Mouse (Mus musculus): ENCODE data around the gene Atp11a. TPM values are rescaled to one million over a fixed set of nuclear protein-coding genes. Genes with fewer than 3 reads are reported as not detected.

Gene Atp11a
- polyA plus RNA-seq, 1 experiment, result 7.7 TPM

DNA sequence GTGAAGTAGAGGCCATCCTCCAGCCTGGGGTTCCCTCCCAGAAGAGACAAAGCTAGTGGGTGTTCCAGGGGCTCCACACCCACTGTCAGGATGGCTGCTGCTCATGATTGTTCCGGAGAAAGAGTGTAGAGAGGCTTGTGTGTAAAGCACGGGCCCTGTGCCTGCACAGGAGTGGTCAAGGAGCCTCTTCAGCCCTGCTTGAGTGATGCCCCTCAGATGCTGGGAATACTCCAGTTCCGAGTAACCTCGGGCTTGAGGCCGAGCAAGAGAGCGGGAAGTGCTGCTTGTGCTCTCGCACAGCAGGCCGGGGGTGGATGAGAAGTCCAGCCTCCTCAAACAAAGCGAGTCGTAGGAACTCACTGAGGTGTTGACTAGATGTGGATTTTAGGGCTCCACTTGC lies 46.3 kb downstream of the Atp11a start:
- Histone ChIP-seq H3K27me3 (replicated peaks) (peaks cover 72% of the 10 kb centered on the region), H3K9me3 (no peaks in the 10 kb centered on the region), H3K4me1 (peaks cover 48% of the 10 kb centered on the region), H3K36me3 (replicated peaks; ENCODE audit: low read length) (peaks cover 3% of the 10 kb centered on the region), H3K4me3 (replicated peaks) (no peak overlapping the region)
- TF ChIP-seq GATA1 (IDR thresholded peaks at IDR 0.05; ENCODE audit: borderline replicate concordance, low read length) (no peak), FLI1 (IDR thresholded peaks at IDR 0.05; ENCODE audit: low read length) (no peak)

DNA sequence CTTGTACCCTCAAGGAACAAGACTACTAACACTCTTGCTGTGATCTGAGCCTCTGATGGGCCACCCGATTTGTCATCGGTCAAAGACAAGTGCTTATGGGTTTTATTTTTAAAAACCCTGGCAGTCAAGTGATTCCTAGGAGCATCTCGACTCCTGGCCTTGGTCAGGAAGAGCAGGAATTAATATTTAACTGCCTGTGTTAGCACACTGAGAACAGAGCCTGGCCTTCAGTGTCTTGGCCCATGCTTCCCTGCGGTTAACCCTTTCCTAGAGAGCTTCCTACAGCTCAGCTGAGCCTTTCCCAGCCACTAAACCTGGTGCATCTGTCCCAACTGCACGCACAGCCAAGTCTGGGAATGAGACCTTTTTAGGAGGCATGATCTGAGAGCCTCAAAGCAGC lies 48.1 kb downstream of the Atp11a start:
- no peaks in the 10 kb centered on the region for H3K9me3 ChIP-seq
- H3K4me1 ChIP-seq, result peaks cover 35% of the 10 kb centered on the region
- peaks cover 3% of the 10 kb centered on the region for H3K36me3 ChIP-seq (replicated peaks; ENCODE audit: low read length)
- TF ChIP-seq GATA1 (IDR thresholded peaks at IDR 0.05; ENCODE audit: borderline replicate concordance, low read length), result no peak
- no peak for TF ChIP-seq FLI1 (IDR thresholded peaks at IDR 0.05; ENCODE audit: low read length)
- peaks cover 72% of the 10 kb centered on the region for H3K27me3 ChIP-seq (replicated peaks)
- no peak overlapping the region for H3K4me3 ChIP-seq (replicated peaks)

DNA sequence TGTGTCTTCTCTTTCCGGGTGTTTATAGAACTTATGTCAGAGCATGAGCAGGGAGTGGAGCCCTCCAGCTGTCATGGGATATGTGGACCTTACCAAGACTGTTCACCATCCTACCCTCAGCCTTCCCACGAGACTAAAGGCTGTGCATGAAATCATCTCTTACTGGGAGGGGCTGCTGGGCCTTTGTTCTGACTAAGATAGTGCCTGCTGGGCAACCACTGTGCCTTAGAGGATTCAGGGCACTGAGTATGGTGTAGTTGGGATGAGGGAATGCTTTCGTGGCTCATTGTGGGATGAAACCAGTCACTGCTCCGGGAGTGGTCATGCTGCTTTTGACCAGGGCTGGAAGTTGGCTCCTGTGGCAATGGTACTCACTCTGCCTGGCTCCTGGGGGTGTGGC lies 48.8 kb downstream of the Atp11a start:
- TF ChIP-seq GATA1 (IDR thresholded peaks at IDR 0.05; ENCODE audit: borderline replicate concordance, low read length) (no peak), FLI1 (IDR thresholded peaks at IDR 0.05; ENCODE audit: low read length) (no peak)
- Histone ChIP-seq H3K9me3 (no peaks in the 10 kb centered on the region), H3K36me3 (replicated peaks; ENCODE audit: low read length) (peaks cover 3% of the 10 kb centered on the region), H3K4me1 (peaks cover 30% of the 10 kb centered on the region), H3K4me3 (replicated peaks) (no peak overlapping the region), H3K27me3 (replicated peaks) (peaks cover 67% of the 10 kb centered on the region)

DNA sequence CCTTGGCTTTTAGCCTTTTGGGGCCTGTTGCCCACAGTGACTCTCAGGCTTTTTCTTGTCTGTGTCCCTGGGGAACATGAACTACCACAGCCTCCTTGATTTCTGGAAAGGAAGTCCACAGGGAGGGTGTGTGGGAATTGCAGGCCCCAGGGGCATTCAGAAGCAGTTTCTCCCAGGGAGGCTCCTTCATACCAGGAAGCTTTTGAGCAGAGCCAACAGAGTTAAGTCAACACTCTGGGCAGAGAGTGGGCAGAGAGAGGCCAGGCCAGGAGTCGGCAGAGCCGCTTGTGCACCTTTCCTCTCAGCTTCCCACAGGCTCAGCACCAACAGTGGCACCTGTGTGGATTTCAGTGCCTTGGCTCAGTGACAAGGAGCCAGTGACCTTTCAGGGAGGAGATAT lies 51.2 kb downstream of the Atp11a start:
- TF ChIP-seq GATA1 (IDR thresholded peaks at IDR 0.05; ENCODE audit: borderline replicate concordance, low read length) (no peak), FLI1 (IDR thresholded peaks at IDR 0.05; ENCODE audit: low read length) (no peak)
- Histone ChIP-seq H3K9me3 (no peaks in the 10 kb centered on the region), H3K4me1 (peaks cover 22% of the 10 kb centered on the region; the same call in 1 of the 2 replicates), H3K27me3 (replicated peaks) (peaks cover 47% of the 10 kb centered on the region), H3K36me3 (replicated peaks; ENCODE audit: low read length) (peaks cover 10% of the 10 kb centered on the region), H3K4me3 (replicated peaks) (no peak overlapping the region)

- Histone ChIP-seq H3K36me3 (replicated peaks; ENCODE audit: low read length) (peaks cover 10% of the 10 kb centered on the region), H3K4me1 (peaks cover 20% of the 10 kb centered on the region; the same call in 1 of the 2 replicates), H3K4me3 (replicated peaks) (no peak overlapping the region), H3K27me3 (replicated peaks) (peaks cover 36% of the 10 kb centered on the region), H3K9me3 (no peaks in the 10 kb centered on the region)
- TF ChIP-seq FLI1 (IDR thresholded peaks at IDR 0.05; ENCODE audit: low read length) (no peak), GATA1 (IDR thresholded peaks at IDR 0.05; ENCODE audit: borderline replicate concordance, low read length) (no peak)
Observed at GRCm38 (mm10) chr8:12809516-12809915, 52.7 kb downstream of the Atp11a start.

DNA sequence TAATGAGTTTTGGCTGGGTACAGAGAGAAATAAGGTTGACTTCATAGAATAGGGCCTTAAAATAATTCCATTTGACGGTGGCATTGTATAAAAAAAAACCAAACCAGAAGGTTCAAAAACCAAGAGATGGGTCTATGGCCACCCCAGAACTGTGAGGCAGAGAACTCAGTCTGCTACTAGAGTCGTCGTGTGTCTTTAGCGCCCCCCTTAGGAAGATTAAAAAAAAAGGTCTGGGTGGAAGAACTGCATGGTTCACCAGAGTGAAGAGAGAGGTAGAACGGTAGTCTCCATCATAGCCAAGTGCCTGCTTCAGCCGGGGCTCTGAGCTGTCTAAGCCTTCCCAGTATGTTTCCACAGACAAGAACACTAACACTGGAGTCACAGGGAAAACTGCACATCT lies 54.4 kb downstream of the Atp11a start:
- peaks cover 10% of the 10 kb centered on the region for H3K36me3 ChIP-seq (replicated peaks; ENCODE audit: low read length)
- H3K27me3 ChIP-seq (replicated peaks), result peaks cover 22% of the 10 kb centered on the region
- peaks cover 23% of the 10 kb centered on the region for H3K4me1 ChIP-seq
- no peak overlapping the region for H3K4me3 ChIP-seq (replicated peaks)
- no peaks in the 10 kb centered on the region for H3K9me3 ChIP-seq
- TF ChIP-seq FLI1 (IDR thresholded peaks at IDR 0.05; ENCODE audit: low read length) (no peak), GATA1 (IDR thresholded peaks at IDR 0.05; ENCODE audit: borderline replicate concordance, low read length) (no peak)

GRCm38 (mm10) chr8:12816412-12816811 lies 59.6 kb downstream of the Atp11a start:
- H3K9me3 ChIP-seq, result no peaks in the 10 kb centered on the region
- no peak for TF ChIP-seq GATA1 (IDR thresholded peaks at IDR 0.05; ENCODE audit: borderline replicate concordance, low read length)
- TF ChIP-seq FLI1 (IDR thresholded peaks at IDR 0.05; ENCODE audit: low read length), result no peak
- H3K4me3 ChIP-seq (replicated peaks), result no peak overlapping the region
- H3K27me3 ChIP-seq (replicated peaks), result peaks cover 10% of the 10 kb centered on the region
- peaks cover 24% of the 10 kb centered on the region for H3K4me1 ChIP-seq
- H3K36me3 ChIP-seq (replicated peaks; ENCODE audit: low read length), result peaks cover 22% of the 10 kb centered on the region

DNA sequence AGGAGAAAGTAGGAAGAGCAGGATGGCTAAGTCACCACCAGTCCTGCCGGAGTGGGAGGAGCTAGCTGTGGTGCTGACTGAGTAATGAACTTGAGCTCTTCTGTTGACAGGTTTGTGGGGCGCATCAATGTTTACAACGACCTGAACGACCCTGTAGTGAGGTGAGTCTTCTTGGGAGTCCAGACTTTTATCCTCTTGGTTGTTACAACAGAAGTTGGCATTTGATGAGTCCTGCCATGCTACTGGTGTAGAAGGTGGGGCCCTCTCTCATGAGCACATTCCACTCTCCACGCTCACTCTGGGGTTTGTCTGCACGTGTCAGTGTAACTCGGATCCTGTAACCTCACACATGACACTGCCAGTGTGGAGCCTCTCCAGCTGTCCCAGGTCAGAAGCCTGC lies 66.1 kb downstream of the Atp11a start:
- H3K27me3 ChIP-seq (replicated peaks), result peaks cover 6% of the 10 kb centered on the region
- H3K36me3 ChIP-seq (replicated peaks; ENCODE audit: low read length), result peaks cover 51% of the 10 kb centered on the region
- peaks cover 68% of the 10 kb centered on the region for H3K4me1 ChIP-seq
- TF ChIP-seq GATA1 (IDR thresholded peaks at IDR 0.05; ENCODE audit: borderline replicate concordance, low read length) (no peak), FLI1 (IDR thresholded peaks at IDR 0.05; ENCODE audit: low read length) (no peak)
- no peak overlapping the region for H3K4me3 ChIP-seq (replicated peaks)
- no peaks in the 10 kb centered on the region for H3K9me3 ChIP-seq

DNA sequence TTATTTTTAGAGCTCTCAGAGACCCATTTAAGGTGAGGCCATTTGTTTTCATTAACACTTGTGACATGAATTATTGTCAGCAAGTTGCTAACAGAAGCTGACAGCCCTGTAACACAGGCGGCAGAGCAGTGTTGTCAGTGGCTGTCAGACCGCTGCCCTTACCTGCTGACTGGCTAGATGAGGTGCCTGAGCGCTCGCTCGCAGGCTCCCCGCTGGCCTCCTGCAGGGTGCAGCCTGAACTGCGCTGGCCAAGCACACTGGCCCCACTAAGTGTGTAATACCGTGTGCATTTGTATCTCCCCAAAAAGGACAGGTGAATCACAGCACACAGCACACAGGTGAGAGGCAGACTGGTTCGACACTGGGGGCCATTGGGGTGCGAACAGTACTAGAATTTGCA lies 67.7 kb downstream of the Atp11a start:
- H3K4me3 ChIP-seq (replicated peaks), result no peak overlapping the region
- H3K9me3 ChIP-seq, result no peaks in the 10 kb centered on the region
- peaks cover 51% of the 10 kb centered on the region for H3K36me3 ChIP-seq (replicated peaks; ENCODE audit: low read length)
- peaks cover 6% of the 10 kb centered on the region for H3K27me3 ChIP-seq (replicated peaks)
- TF ChIP-seq GATA1 (IDR thresholded peaks at IDR 0.05; ENCODE audit: borderline replicate concordance, low read length), result no peak
- TF ChIP-seq FLI1 (IDR thresholded peaks at IDR 0.05; ENCODE audit: low read length), result no peak
- peaks cover 80% of the 10 kb centered on the region for H3K4me1 ChIP-seq

DNA sequence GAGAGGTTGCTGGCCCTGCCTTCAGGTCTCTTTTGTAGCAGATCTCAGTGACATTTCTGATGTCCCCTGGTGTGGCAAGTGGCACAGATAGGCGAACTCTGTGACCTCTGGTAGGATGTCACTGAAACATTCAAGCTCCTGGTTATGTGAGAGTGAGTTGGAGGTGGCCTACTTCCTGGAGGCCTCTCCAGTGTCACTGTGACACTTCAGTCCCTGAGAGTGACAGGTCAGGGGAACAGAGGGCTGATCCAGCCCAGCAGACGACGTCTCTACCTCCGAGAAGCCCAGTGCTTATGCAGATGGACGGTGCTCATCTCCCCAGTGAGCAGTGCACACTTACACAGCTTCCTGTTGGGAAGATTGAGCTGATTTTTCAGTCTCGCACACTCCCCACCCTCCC lies 68.4 kb downstream of the Atp11a start:
- H3K9me3 ChIP-seq, result no peaks in the 10 kb centered on the region
- H3K4me3 ChIP-seq (replicated peaks), result peak overlapping the region; percentile 75
- peaks cover 47% of the 10 kb centered on the region for H3K36me3 ChIP-seq (replicated peaks; ENCODE audit: low read length)
- H3K4me1 ChIP-seq, result peaks cover 87% of the 10 kb centered on the region
- peaks cover 2% of the 10 kb centered on the region for H3K27me3 ChIP-seq (replicated peaks)
- TF ChIP-seq FLI1 (IDR thresholded peaks at IDR 0.05; ENCODE audit: low read length), result no peak
- TF ChIP-seq GATA1 (IDR thresholded peaks at IDR 0.05; ENCODE audit: borderline replicate concordance, low read length), result no peak

All from megakaryocyte, embryonic 14.5 days (primary cell).